Mouse (Mus musculus): ENCODE measurements at regions not wholly inside any gene's neighbourhood (a gene's known extent, or its start where the extent isn't known, plus 50 kb on each side); places are given as distances from the start of the nearest gene placed in this dataset.

- no peak for TF ChIP-seq POLR2A (IDR thresholded peaks at IDR 0.05; ENCODE audit: insufficient read depth, low read length)
- TF ChIP-seq CTCF (IDR thresholded peaks at IDR 0.05; ENCODE audit: low read depth, low read length), result no peak
Observed at GRCm38 (mm10) chr8:10775202-10776010, 232.9 kb downstream of the Irs2 start.
